Comparison of ENCODE assay signal across 7 mouse cellular contexts in genomic region chr6:81965296-81966067, GRCm38 (mm10). TPM values are rescaled to one million over a fixed set of nuclear protein-coding genes. Genes with fewer than 3 reads are reported as not detected.
DNase-seq lines count a peak whose midpoint lies in the region; ATAC-seq lines count a peak whose summit lies in the region.

TSS of gene Mrpl19 (minus strand) at chr6:81965958.

- no peak within 1 kb of the TSS for H3K27ac ChIP-seq in intestine, embryonic 15.5 days
- H3K27ac ChIP-seq in midbrain, embryonic 10.5 days (replicated peaks): peak within 1 kb of the TSS; percentile 86

- intact Hi-C loops in gastrocnemius, postnatal 36 days (cut with DNase I): no loop called here
- intact Hi-C loops in left cerebral cortex, postnatal 25 days (cut with DNase I): loop anchor here (5.0 kb wide), 1 partner anchor 742 kb away; the partner anchor contains the start of gene Pole4

- peak; percentile 92 for DNase-seq in adrenal gland, adult 18-20 months (ENCODE audit: low spot score in 2 of 2)
- DNase-seq in embryo, embryonic 11 days: peak; percentile 93
- DNase-seq in gastrocnemius, postnatal 36 days: peak; percentile 84 to 86
- DNase-seq in left cerebral cortex, postnatal 25 days (ENCODE audit: low spot score in 2 of 2): peak; percentile 94 to 97
- DNase-seq in midbrain, embryonic 10.5 days (ENCODE audit: low spot score): peak; percentile 85
- peak; percentile 83 for DNase-seq in right cerebral cortex, postnatal 4 days

- peaks cover 13% of the 10 kb centered on the region for H3K36me3 ChIP-seq in intestine, embryonic 15.5 days
- H3K36me3 ChIP-seq in midbrain, embryonic 10.5 days: peaks cover 35% of the 10 kb centered on the region

- peak within 1 kb of the TSS; percentile 69 for H3K4me2 ChIP-seq in intestine, embryonic 15.5 days (replicated peaks)

- ATAC-seq in intestine, embryonic 15.5 days: peak; percentile 98

- H3K4me1 ChIP-seq in intestine, embryonic 15.5 days (replicated peaks): peaks cover 5% of the 10 kb centered on the region; the same call in 1 of the 2 replicates
- peaks cover 13% of the 10 kb centered on the region for H3K4me1 ChIP-seq in midbrain, embryonic 10.5 days

- H3K9ac ChIP-seq in intestine, embryonic 15.5 days: peak within 1 kb of the TSS; percentile 80

- H3K4me3 ChIP-seq in intestine, embryonic 15.5 days (replicated peaks): peak within 1 kb of the TSS; percentile 90
- H3K4me3 ChIP-seq in midbrain, embryonic 10.5 days: peak within 1 kb of the TSS; percentile 91

- no peaks in the 10 kb centered on the region for H3K27me3 ChIP-seq in intestine, embryonic 15.5 days (replicated peaks)
- peaks cover 15% of the 10 kb centered on the region; the same call in 1 of the 2 replicates for H3K27me3 ChIP-seq in midbrain, embryonic 10.5 days (ENCODE audit: low read depth, poor library complexity, severe bottlenecking)

- H3K9me3 ChIP-seq in intestine, embryonic 15.5 days: no peaks in the 10 kb centered on the region
- H3K9me3 ChIP-seq in midbrain, embryonic 10.5 days (replicated peaks): no peaks in the 10 kb centered on the region

- WGBS in intestine, embryonic 15.5 days: under 1% methylated on average over 44 of the region's 44 CpGs
- WGBS in midbrain, embryonic 10.5 days: under 1% methylated on average over 44 of the region's 44 CpGs

RNA-seq across cellular contexts. Expression of gene Mrpl19, which starts in this region (rescaled TPM):
- 10 to 100 TPM; 35.4 to 37.4 TPM for total RNA-seq in adrenal gland, adult 18-20 months (2021)
- 10 to 100 TPM; 16.1 to 19.7 TPM for total RNA-seq in gastrocnemius, postnatal 36 days (2021)
- polyA plus RNA-seq in intestine, embryonic 15.5 days (2015; fragmentation: Nextera tagmentation; extraction: Ambion mirVana): 58.2 and 59.9 TPM in 2 replicates
- 10 to 100 TPM; 25.8 to 33.0 TPM for total RNA-seq in left cerebral cortex, postnatal 25 days (2021)
- 66.8 and 69.0 TPM in 2 replicates for polyA plus RNA-seq in midbrain, embryonic 10.5 days (2016; fragmentation: Nextera tagmentation; extraction: Ambion mirVana)
